Mouse (Mus musculus): ENCODE measurements around the gene Gstm7. TPM values are rescaled to one million over a fixed set of nuclear protein-coding genes. Genes with fewer than 3 reads are reported as not detected.
A peak's percentile ranks its signal among the peaks of the same experiment; 100 is the strongest.
"Not testable (repeated sequence)": the region's sequence is repeated elsewhere in the genome, so short reads cannot be mapped to it uniquely, and the experiment has no call there.

Gene Gstm7
- total RNA-seq, 2 experiments from 2014 or later, result 9.5 to 25.7 TPM

DNA sequence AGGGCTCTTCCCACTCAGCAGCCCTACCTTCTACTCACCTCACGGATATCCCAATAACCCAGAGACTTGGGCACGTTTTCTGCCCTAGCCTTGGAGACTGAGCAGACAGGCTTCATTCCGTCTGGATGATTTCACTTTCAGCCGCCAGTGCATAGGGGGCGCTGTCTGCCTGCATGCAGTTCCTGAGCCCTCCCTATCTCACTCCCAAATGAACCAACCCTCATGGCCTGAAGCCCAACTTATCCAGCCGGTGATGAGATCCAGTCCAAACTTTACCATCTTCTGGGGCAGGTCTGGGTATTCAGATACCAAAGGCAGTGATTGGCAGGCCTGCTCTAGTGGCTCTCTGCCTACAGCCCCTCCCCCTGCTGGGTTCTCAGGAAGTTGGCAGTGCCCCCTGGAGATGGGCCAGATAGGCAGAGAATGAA lies 21.7 kb upstream of the Gstm7 start:
- DNase-seq, result peak; percentile 91
- intact Hi-C loops (cut with DNase I), result loop anchor here (1.0 to 5.0 kb wide), 3 partner anchors 65 to 194 kb away; partner anchors contain the start of gene Gnai3
- peak overlapping the region; percentile 39; the same call in 1 of the 2 replicates for H3K27ac ChIP-seq
- peak; percentile 96 for TF ChIP-seq CTCF (IDR thresholded peaks at IDR 0.05)
- no peak overlapping the region for H3K4me3 ChIP-seq

DNA sequence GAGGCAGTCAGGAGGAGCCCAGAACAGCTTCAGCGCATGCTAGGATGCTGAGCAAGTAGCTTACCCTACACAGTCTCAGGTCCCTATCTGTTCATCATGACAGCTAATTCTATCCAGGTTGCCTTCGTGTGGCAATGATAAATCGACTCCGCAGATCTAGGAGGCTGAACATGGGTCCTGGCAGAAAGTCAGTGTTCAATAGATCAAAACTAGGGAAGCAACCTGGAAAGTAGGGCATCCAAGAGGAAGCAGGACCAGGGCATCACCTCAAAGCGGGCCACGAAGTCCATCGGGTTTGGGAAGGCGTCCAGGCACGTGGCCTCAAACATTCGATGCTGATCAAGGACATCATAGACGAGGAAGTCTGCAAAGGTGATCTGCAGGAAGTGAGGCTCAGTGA lies 18.9 kb upstream of the Gstm7 start:
- intact Hi-C loops (cut with DNase I), result loop anchor here (5.0 kb wide), 1 partner anchor 197 kb away; the partner anchor contains the start of gene Gnai3

DNA sequence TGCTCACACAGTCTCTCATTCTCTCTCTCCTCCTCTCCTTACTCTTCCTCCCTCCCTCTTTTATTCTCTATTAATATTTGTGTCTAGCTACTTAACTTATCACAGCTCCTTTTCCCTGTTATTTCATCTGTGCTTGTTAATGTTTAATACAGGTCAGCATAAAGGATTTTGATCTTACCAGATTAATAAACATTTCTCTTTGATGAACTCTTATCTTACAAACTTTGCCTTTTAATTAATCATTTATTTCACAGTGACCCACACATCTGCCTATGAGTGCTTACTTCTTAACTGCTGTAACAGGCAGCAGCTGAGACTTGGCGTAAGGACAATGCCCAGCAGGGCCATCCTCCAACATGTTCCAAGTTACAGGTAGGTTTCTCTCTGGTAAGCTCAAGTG lies 17.8 kb upstream of the Gstm7 start:
- DNase-seq; H3K4me3 ChIP-seq; intact Hi-C loops (cut with DNase I); H3K27ac ChIP-seq: not testable (repeated sequence)

More for the DNA sequence above, 18.9 kb upstream of the Gstm7 start:
- H3K27ac ChIP-seq, result no peak overlapping the region
- no peak for TF ChIP-seq CTCF (IDR thresholded peaks at IDR 0.05)
- H3K4me3 ChIP-seq, result no peak overlapping the region
- DNase-seq, result no peak

DNA sequence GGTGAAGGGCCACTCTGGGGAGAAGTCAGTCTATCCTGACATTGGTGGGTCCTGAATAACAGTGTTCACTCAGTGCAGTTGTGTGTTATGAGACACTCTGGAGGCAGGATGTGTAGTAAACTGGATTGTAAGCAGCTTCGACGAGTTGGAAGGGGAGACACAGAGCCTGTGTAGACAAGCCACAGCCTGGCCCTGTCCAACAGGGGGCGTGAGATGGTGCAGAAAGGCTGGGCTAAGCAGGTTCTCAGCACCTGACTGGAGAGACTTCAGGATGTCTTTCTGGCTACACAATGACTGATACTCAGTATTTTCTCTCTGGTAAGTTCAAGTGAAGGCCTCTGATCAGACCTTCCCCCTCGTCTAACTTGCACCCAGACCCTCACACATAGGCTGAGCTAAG lies 14.1 kb upstream of the Gstm7 start:
- H3K27ac ChIP-seq, result no peak overlapping the region
- no peak overlapping the region for H3K4me3 ChIP-seq
- peak; percentile 25; the same call in 1 of the 2 replicates for TF ChIP-seq CTCF (IDR thresholded peaks at IDR 0.05)
- no peak for DNase-seq
- intact Hi-C loops (cut with DNase I), result no loop called here

DNA sequence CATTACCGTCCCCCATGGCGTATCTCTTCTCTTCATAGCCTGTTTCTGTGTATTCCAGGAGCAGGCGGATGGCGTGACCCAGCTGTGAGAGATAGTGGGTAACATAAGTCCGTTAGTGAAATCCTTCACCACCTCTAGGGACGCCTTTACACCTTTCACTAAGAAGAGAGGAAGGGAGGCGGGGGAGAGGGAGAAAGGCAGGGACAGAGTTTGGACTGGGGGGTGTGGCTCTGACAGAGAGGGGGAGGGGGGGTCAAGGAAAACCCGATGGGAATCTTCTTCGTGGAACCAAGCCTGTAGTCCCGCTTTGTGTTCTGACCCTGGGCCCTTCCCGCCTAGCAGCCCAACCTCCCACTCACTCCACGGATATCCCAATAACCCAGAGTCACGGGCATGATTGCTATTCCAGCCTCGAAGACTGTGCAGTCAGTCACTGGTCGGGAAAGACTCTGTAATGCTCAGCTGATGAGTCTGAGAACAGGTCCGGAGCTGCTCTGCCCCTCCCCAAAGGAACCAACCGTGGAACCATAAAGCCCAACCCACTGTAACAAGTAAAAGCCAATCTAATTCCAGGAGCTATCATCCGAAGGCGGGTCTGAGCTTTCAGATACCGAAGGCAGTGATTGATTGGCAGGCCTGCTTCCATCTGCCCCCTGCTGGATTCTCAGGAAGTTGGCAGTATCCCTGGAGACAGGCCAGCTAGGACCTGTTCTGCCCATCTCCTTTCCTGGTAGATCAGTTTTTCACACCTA lies 11.8 kb upstream of the Gstm7 start, which contains the start of gene Gstm6:
Gene Gstm6 (minus strand): TSS at position 511 of the 752 bp plus-strand sequence.
- peak; percentile 52 for TF ChIP-seq CTCF (IDR thresholded peaks at IDR 0.05)
- Histone ChIP-seq H3K27ac (no peak within 1 kb of the TSS), H3K4me3 (peak within 1 kb of the TSS; percentile 38)
- no peak for DNase-seq
- intact Hi-C loops (cut with DNase I), result no loop called here

DNA sequence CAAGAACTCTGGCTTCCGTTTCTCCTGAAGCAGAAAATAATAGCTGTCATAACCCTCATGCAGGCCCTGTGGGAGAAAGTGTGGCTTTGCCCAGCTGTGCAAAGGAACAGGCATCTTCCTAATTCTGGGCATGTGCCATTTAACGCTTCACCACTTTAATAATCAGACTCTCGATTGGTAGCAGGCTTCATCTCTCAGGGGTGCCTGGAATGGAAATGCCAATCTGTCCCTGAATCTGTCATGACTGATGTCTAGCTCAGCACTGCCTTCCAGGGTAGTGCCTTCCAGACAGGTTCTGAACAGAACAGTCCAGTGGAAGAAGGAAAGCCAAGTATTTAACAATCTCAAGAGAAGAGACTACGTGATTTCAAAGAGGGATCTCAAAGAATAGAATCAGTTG lies 9.6 kb upstream of the Gstm7 start:
- Histone ChIP-seq H3K4me3 (no peak overlapping the region), H3K27ac (no peak overlapping the region)
- no peak for TF ChIP-seq CTCF (IDR thresholded peaks at IDR 0.05)
- intact Hi-C loops (cut with DNase I), result no loop called here
- DNase-seq, result no peak

DNA sequence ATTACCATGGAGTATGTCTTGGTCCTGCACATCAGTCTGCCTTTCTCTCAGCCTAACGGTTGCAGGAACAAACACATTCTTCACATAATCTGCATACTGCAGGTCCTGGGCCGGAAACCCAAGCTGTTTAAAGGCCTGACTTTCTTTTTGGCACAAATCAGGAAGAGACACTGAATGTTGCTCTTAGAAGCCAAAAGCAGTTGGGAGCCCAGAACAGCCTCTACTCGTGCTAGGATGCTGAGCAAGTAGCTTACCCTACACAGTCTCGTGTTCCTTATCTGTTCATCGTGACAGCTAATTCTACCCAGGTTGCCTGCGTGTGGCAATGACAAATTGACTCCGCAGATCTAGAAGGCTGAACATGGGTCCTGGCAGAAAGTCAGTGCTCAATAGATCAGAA lies 8.9 kb upstream of the Gstm7 start:
- Histone ChIP-seq H3K4me3 (no peak overlapping the region), H3K27ac (peak overlapping the region; percentile 64; the same call in 1 of the 2 replicates)
- no peak for TF ChIP-seq CTCF (IDR thresholded peaks at IDR 0.05)
- DNase-seq, result no peak
- intact Hi-C loops (cut with DNase I), result no loop called here

DNA sequence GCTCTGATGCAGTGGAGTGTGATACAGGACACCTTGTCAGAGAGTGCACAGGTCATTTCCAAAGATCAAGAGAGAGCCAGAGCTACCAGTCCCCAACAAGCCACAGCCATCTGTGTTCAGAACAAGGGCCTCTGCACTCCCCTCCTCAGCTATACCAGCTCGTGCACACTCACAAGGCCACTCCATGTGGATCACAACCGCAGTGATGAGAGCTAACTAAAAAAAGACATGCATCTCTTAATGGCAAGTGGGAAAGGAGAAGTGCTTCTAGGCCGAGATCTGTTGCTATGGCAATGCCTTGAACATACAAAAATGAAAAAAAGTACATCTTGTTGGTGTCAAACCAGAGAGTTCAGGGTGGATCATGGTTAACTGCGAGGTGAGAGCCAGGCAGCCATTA lies 8.2 kb upstream of the Gstm7 start:
- Histone ChIP-seq H3K27ac (peak overlapping the region; percentile 64), H3K4me3 (no peak overlapping the region)
- no peak for DNase-seq
- intact Hi-C loops (cut with DNase I), result loop anchor here (5.0 kb wide), 2 partner anchors 77 to 122 kb away; partner anchors contain the start of gene Gstm1
- TF ChIP-seq CTCF (IDR thresholded peaks at IDR 0.05), result no peak

DNA sequence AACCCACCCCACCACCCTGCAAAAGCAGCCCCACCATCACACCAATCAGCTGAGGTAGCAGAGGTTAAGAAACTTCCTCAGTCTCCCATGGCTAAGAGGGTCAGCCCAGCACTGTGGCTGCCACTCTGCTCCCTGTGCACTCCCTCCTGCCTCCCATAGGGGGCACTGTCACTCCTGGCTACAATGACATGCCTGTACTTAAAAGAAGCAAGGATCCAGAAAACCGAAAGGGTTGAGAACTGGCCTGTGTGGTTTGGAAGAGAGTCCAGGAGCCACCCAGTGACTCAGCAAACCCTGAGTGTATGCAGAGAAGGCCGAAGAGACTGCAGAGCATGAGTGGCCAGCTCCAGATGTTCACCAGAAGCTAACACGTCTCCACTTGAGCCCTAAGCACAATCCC lies 7.8 kb upstream of the Gstm7 start:
- intact Hi-C loops (cut with DNase I), result loop anchor here (5.0 kb wide), 2 partner anchors 78 to 123 kb away; partner anchors contain the start of gene Gstm1
- peak; percentile 89 for TF ChIP-seq CTCF (IDR thresholded peaks at IDR 0.05)
- peak; percentile 79 for DNase-seq

DNA sequence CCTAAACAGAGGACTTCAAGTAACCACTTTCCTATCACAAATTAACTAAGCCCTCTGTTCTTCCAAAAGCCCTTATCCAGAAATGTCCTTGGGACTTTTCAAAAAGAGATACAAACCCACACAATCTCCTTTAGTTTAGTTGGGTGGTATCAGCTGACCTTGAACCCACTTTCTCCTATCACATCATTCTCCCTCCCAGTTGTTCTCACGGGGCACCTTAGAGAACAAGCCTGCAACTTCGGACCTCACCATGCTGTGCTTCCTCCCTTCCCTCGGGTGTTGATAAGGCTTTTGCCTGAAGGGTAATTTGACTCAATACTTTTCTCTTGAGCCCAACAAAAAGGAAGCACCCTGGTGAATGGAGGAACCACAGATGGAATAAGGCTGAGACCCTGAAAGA lies 4.3 kb upstream of the Gstm7 start:
- Histone ChIP-seq H3K27ac (no peak overlapping the region), H3K4me3 (no peak overlapping the region)
- TF ChIP-seq CTCF (IDR thresholded peaks at IDR 0.05), result no peak
- intact Hi-C loops (cut with DNase I), result loop anchor here (5.0 kb wide), 2 partner anchors 81 to 126 kb away; partner anchors contain the start of gene Gstm1
- DNase-seq, result no peak

More for the DNA sequence above, 7.8 kb upstream of the Gstm7 start:
- Histone ChIP-seq H3K27ac (peak overlapping the region; percentile 64), H3K4me3 (no peak overlapping the region)

DNA sequence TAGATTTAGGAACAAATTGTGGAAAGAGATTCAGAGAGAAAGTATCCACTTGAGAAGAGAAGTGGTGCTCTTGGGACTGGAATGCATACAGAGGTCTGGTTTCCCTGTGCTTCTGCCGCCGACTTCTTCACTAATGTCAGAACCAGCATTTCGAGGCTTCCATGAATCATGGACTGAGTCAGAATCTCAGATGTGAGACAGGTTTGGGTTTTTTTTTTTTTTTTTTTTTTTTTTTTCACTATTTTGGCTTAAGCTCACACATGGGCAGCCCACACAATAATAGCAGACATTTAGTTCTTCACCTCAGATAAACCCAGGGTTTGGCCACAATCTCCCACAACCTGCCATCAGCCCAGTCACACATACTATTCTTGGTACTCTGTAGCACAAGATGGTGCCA lies 3.7 kb upstream of the Gstm7 start:
- no peak overlapping the region for H3K4me3 ChIP-seq
- intact Hi-C loops (cut with DNase I), result loop anchor here (5.0 kb wide), 2 partner anchors 82 to 127 kb away; partner anchors contain the start of gene Gstm1
- no peak for DNase-seq
- H3K27ac ChIP-seq, result no peak overlapping the region
- no peak for TF ChIP-seq CTCF (IDR thresholded peaks at IDR 0.05)

DNA sequence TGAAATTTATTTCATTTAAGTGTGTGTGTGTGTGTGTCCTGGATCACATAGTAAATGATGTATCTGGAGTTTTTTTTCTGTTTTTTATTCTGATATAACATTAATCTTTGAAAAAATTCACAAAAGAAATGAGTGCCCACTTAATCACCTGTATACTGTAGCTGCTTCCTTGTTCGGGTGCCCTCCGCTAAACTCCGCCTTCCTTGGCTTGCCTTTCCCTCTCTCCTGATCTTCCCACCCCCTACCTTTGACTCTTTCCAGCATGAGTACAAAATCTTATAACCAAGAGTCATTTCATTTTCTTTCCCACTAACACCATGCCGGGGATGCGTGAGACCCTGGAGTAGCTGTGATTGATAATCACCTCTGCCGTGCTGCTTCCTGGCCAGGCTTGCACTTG lies 511 bp upstream of the Gstm7 start:
- no peak for DNase-seq
- Histone ChIP-seq H3K27ac (peak overlapping the region; percentile 80), H3K4me3 (peak overlapping the region; percentile 56)
- no peak for TF ChIP-seq CTCF (IDR thresholded peaks at IDR 0.05)
- intact Hi-C loops (cut with DNase I), result loop anchor here (5.0 kb wide), 2 partner anchors 115 to 215 kb away; partner anchors contain the start of gene Gnai3

DNA sequence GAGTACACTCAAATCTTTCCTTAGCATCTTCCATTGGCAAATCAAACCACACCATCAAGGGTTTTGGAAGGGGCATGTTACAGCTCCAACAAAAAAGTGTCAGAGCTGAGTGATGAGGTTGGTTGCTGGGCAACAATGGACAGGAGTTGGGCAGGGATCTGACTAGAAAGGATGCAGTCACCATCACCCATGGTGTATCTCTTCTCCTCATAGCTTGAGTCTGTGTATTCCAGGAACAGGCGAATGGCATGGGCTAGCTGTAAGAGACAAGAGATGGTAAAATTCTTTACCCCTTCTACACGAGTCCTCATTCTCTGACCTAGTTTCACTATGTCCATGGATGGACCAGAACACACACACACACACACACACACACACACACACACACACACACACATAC lies 483 bp downstream of the Gstm7 start:
- TF ChIP-seq CTCF (IDR thresholded peaks at IDR 0.05), result no peak
- intact Hi-C loops (cut with DNase I), result loop anchor here (5.0 kb wide), 2 partner anchors 116 to 216 kb away; partner anchors contain the start of gene Gnai3
- peak overlapping the region; percentile 56 for H3K4me3 ChIP-seq
- DNase-seq, result no peak
- H3K27ac ChIP-seq, result peak overlapping the region; percentile 80
